Mouse (Mus musculus) frontal cortex, postnatal 36 days (tissue): Measurements from ENCODE around the gene Agrp.
"Not testable (repeated sequence)": the region's sequence is repeated elsewhere in the genome, so short reads cannot be mapped to it uniquely, and the experiment has no call there.

Source experiments
- DNase-seq, 2 experiments: peaks; one replicate each; pipeline ENCODE4 v3.0.0; 2022; ENCODE audit warnings: low spot score in 2 of 2

The Agrp gene

DNA sequence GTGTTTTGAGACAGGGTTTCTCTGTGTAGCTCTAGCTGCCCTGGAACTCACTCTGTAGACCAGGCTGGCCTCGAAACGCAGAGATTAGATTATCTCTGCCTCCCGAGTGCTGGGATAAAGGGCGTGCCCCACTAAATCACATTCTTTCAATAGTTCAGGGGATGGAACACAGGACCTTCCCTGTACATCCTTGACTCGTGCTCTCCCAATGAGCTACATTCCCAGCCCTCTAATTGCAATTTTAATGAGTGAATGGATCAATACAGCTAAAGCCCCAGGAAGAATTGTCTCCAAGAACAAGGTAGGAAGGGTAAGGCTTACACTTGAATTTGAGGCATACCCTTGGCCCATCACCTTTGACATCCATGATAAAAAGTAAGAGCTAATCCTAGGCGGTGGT is 38.4 kb downstream of the Agrp start:
- no peak for DNase-seq

- no peak for DNase-seq
These were observed 40.7 kb downstream of the Agrp start for GRCm38 (mm10) chr8:105596362-105597034.

DNA sequence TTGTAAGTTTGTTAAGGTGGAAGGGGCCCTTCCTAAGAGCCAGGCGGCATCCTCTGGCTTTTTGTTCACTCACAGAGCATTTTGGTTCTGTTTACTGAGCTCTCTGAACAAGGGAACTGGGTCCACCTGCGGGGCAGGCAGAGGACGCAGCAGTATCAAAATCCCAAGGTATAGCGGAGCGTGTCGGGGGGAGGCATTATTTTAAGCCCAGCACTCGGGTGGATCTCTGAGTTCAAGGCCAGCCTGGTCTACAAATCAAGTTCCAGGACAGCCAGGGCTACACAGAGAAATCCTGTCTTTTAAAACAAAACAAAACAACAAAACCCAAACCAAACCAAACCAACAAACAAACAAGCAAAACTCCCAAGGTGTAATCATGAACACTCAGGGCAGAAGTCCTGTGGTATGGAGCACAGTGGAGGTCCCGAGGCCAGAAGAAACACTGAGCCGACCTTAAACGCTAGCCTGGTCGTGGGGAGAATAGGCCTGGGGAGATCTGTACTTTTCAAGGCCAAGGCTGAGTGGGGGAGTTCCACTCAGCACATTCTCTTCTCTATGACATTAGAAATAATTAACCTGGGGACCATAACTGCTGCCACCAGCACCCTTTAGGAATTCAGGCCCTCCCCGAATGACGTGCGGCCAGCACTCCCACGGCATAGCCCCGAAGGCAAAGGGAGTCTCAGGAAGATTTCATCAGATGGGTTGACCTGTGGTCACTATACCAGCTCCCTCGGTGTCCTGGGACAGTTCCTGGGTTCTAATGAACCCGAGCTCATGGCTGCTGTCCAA is 42.5 kb downstream of the Agrp start:
- DNase-seq: no peak

- no peak for DNase-seq
These were observed 43.3 kb downstream of the Agrp start for GRCm38 (mm10) chr8:105593859-105594258.

DNA sequence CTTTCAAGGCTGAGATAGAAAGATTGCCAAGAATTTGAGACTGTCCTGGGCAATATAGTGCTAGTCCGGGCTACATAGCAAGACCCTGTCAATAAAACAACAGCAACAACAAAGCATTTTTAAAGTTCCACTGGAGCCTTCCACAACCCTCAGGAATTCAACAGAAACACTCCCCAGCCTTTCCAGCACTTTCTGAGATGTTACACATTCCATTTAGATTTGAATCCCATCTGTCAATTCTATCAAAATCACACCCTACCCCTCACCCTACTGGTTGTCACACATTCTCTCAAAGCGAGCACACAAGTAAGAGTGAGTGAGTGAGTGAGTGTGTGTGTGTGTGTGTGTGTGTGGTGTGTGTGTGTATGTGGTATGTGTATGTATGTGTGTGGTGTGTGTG is 44.8 kb downstream of the Agrp start:
- DNase-seq: no peak

GRCm38 (mm10) chr8:105579719-105580118 is 57.5 kb downstream of the Agrp start:
- no peak for DNase-seq

GRCm38 (mm10) chr8:105575538-105575937 is 61.7 kb downstream of the Agrp start:
- DNase-seq: no peak

DNA sequence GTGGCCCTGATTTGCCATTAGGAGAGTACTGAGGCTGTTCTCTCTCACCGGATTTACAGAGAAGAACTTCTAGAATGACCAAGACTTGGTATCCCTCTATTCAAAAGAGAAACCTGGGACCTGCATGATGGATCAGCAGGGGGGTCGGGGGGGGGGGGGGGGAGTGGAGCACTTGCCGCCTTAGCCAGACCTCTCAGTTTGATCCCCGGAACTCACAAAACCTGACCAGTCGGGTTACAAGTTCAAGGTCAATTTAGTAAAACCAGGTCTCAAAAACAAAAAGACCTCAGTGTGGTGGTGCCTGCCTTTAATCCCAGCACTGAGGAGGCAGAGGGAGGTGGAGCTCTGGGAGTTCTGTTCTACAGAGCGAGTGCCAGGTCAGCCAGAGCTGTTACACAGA is 62.5 kb downstream of the Agrp start:
- no peak for DNase-seq

- no peak for DNase-seq
These were observed 63.8 kb downstream of the Agrp start for GRCm38 (mm10) chr8:105573427-105573826.

- peak; percentile 36 to 62 for DNase-seq
These were observed 65.4 kb downstream of the Agrp start for GRCm38 (mm10) chr8:105571810-105572209.

DNA sequence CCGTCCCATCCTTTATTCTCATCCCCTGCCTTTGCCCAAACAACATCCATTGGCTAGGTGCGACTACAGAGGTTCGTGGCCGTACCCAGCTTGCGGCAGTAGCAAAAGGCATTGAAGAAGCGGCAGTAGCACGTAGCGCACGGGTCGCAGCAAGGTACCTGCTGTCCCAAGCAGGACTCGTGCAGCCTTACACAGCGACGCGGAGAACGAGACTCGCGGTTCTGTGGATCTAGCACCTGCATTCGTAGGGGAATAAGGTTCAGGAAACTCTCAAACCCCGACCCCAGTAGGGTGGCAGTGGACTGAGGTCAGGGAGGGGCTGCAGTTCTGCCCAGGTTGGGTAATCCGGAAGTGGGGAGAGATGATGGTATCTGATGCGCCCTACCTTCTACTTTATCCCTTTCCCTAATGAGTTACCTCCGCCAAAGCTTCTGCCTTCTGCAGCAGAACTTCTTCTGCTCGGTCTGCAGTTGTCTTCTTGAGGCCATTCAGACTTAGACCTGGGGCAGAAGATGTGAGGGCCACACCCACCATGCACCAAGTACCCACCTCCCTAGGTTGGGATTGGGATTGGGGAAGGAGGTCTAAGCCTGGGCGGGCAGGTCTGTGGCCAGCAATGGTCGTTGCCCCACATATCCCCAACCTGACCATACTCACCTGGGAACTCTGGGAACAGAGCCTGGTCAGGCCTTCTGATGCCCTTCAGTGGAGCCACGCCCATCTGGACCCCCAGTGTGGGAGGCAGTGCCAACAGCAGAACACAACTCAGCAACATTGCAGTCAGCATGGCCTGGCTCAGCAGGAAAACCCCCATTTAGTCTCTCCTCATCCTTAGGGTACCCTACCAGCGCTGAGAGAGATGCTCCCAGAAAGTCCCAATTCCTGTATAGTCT is 70.2 kb downstream of the Agrp start:
- DNase-seq: no peak

DNA sequence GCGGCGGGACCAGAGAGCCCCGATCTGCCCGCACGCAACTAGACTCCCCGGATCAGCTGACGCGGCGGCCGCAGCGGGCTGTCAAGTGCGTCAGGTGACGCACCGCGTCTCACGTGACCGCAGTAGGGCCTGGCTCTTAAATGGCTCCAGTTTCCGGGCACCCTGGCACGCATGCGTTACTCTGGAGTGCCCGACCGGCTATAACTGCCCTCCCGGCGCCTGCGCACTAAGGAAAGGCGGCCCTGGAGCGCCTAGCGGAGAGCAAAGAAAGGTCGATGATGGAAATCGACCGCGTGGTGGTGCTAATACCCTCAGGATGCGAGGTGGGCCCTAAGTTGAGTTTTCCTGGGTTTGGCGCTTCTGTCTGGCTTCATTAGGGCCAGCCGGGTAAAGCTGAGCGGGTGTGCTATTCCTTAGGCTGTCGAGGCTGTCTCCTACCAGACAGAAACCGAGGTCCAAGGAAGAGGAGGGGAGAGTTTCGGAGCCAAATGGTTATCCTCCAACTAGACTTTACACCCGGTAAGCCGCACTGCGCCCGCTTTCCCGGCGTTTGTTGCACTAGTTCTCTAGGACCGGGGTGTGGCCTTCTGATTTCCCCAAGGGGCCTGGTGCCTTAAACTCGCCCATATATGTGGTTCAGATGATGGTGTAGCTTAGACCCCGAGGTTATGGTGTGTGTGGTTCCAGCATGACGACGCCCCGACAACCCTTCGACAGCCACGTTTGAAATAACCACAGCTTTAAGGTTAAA is 71.1 kb downstream of the Agrp start, which contains the start of gene Atp6v0d1:
Gene Atp6v0d1 (minus strand): TSS at position 96 of the 751 bp plus-strand sequence.
- peak; percentile 99 to 100 for DNase-seq

GRCm38 (mm10) chr8:105565401-105565881 is 71.8 kb downstream of the Agrp start:
- DNase-seq: peak; percentile 48 to 60

DNA sequence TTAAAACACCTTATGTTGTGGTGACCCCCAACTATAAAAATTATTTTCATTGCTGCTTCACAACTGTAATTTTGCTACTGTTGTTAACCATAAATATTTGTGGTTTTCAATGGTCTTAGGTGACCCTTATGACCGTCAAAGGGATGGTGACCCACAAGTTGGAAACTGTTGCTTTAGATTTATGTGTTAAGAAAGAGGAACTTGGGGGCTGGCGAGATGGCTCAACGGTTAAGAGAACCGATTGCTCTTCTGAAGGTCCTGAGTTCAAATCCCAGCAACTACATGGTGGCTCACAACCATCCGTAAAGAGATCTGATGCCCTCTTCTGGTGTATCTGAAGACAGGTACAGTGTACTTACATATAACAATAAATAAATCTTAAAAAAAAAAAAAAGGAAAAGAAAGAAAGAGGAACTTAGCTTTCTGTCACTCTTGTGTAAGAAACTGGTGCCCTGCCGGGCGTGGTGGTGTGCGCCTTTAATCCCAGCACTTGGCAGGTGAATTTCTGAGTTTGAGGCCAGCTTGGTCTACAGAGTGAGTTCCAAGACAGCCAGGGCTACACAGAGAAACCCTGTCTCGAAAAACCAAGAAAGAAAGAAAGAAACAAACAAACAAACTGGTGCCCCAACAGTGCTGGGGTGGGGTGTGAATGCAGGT is 72.5 kb downstream of the Agrp start:
- DNase-seq: not testable (repeated sequence)

DNA sequence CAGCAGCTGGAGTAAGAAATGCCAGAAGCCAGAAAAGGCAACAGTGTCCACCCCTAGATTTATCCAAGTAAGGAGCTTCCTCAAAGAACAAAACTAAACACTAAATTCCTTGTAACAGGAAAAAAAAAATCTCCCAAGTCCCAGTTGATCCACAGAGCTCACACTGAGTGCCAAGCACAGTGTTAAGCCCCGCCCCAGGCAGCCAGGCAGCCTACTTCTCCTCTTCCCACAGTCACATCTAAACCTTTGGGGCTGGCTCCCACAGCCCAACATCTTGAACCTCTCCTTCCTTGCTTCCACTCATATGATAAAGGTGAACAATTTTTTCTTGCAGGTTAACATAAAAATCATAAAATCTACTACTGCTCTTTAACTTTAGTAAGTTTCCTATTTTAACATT is 73.3 kb downstream of the Agrp start:
- no peak for DNase-seq

GRCm38 (mm10) chr8:105562863-105563262 is 74.3 kb downstream of the Agrp start:
- DNase-seq: no peak

GRCm38 (mm10) chr8:105555230-105555629 is 82.0 kb downstream of the Agrp start:
- no peak for DNase-seq

DNA sequence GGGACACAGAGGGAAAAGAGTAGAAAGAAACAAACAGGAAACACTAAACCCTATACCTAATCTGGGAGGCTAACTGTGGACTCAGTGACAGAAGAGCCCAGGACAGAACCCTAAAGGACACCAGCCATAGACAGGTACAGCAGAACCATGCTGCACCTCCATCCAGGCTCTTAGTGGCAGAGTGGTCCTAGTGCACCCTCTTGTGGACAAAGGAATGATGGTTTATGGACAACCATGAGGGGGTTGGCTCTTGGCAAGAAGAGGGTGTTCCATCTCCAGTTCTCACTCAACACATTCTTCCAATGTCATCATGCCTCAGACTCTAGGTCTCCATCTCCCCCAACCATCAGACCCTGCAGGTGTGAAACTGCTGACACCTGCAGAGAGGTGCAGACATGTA is 83.1 kb downstream of the Agrp start:
- DNase-seq: peak in 1 of 2 experiments; percentile 69

DNA sequence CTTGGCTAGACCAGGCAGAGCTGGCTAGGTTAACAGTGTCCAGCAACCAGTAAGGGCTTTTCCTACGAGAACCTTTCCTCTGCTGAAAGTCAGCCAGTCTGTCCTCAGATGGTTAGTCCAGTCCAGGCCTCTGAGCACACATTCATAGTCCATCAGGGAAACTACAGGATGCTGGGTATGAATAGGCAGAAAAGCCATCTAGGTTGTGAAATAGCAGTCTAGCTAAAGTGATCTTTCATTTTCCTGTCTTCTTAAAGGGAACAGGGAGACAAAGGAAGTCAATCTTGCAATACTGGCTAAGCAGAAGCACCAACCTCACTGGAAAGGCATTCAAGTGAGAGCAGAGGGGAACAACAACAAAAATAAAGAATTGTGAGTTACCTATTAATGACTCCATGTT is 84.4 kb downstream of the Agrp start:
- no peak for DNase-seq

- DNase-seq: no peak
These were observed 85.2 kb downstream of the Agrp start for GRCm38 (mm10) chr8:105552032-105552431.

- no peak for DNase-seq
These were observed 87.1 kb downstream of the Agrp start for GRCm38 (mm10) chr8:105550083-105550482.
